In the genomic region with DNA sequence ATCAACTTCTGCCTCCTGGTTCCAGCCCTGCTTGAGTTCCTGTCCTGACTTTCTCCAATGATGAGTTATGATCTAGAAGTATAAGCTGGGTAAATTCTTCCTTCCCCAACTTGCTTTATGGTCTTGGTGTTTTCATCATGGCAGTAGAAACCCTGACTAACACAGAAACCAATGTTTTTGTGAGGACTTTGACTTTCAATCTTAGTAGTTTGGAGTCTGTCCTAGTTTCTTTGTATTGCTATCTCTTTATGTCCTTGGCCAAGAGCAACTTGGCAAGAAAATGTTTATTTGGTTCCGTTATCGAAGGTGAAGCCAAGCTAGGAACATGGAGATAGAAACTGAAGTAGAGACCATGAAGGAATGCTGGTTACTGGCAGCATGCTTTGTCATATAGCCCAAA, we compare ENCODE assay signal across 14 mouse cellular contexts.
"Had no signal": no experiment of that assay in that cellular context is flagged by ENCODE, and none has a peak within 500 bp of the region (broad histone marks: within the 10 kb centered on the region; RNA-seq: fewer than 3 reads in every experiment).

No protein-coding gene starts in this region.

- DNase-seq: lung, adult 18-20 months; lung, embryonic 14.5 days; lung, postnatal 10 days; lung, postnatal 4 days; midbrain, embryonic 14.5 days; right cerebral cortex, postnatal 14 days; thymus, adult 2 months; thymus, postnatal 25 days; thymus, postnatal 4 days had no signal

- H3K4me3 ChIP-seq: midbrain, embryonic 10.5 days; midbrain, embryonic 12.5 days; neural tube, embryonic 12.5 days; stomach, embryonic 15.5 days had no signal

- H3K4me1 ChIP-seq: midbrain, embryonic 10.5 days; midbrain, embryonic 12.5 days; neural tube, embryonic 12.5 days; stomach, embryonic 15.5 days had no signal

- H3K27ac ChIP-seq: midbrain, embryonic 10.5 days; midbrain, embryonic 12.5 days; neural tube, embryonic 12.5 days; stomach, embryonic 15.5 days; stomach, postnatal 0 days had no signal

- H3K27me3 ChIP-seq: midbrain, embryonic 12.5 days; neural tube, embryonic 12.5 days; stomach, embryonic 15.5 days had no signal
